Mouse (Mus musculus) thymus, postnatal 25 days (tissue): ENCODE measurements around the gene Csrp1.

Source experiments
- DNase-seq: peaks from one replicate; pipeline ENCODE4 v3.0.0; 2022

Gene Csrp1

DNA sequence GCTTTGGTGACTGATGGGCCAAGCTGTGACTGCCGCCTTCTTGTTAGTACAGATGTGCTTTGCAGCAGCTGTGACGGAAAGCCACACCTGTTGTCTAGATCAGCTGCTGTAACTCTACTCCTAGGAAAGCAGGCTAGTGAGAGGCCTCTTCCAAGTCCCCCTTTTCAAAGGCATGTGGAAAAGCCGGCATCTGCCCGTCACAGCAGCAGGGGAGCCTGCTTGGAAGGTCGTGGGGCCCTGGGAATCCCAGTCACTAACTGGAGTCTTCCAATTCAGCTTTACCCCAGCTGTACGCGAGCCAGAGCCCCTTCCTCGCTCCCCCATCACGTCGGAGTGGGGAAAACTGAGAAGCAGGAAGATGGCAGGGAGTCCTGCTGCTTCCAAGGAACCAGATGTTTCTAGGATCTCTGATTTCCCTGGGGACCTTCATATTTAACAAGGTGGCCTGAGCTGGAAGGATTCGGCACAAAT lies 21.4 kb upstream of the Csrp1 start:
- DNase-seq = no peak

GRCm38 (mm10) chr1:135698996-135699705 lies 20.7 kb upstream of the Csrp1 start:
- peak; percentile 65 for DNase-seq

GRCm38 (mm10) chr1:135699892-135700291 lies 20.0 kb upstream of the Csrp1 start:
- no peak for DNase-seq

- peak; percentile 78 for DNase-seq
These were observed 19.3 kb upstream of the Csrp1 start for GRCm38 (mm10) chr1:135700605-135701004.

GRCm38 (mm10) chr1:135701314-135701713 lies 18.5 kb upstream of the Csrp1 start:
- DNase-seq = no peak

DNA sequence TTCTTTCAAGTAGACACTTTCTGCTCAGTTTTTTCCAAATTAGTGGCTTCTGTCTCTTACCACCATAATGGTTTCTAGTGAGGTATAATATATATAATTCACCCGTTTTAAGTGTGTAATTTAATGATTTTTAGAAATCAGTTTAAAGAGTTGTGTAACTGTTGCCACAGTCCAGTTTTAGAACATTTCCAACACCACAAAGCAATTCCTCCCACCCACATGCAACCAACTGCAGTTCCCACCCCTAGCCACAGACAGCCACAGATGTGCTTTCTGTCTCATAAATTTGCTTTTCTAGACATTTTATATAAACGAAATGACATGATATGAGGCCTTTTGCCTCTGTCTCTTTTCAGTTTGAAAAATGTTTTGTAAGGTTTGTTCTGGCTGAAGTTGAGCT lies 17.1 kb upstream of the Csrp1 start:
- no peak for DNase-seq

DNA sequence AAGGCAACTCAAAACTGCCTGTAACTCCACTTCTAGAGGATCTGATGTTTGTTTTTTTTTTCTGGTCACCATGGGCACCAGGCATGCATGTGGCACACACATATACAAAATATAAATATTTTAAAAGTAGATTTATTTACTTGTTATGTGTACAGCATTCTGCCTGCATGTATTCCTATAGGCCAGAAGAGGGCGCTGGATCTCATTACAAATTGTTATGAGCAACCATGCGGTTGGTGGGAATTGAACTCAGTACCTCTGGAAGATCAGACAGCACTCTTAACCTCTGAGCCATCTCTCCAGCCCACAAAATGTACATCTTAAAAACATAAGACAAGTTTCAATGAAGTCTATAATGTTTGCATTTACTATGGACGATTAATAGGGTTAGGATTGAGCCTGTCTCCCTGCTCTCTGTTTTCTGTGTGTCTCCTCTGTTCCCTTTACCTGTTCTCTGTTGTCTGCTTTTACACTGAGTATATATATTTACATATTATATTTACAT lies 15.5 kb upstream of the Csrp1 start:
- no peak for DNase-seq

- DNase-seq = no peak
These were observed 11.5 kb upstream of the Csrp1 start for GRCm38 (mm10) chr1:135708369-135708768.

DNA sequence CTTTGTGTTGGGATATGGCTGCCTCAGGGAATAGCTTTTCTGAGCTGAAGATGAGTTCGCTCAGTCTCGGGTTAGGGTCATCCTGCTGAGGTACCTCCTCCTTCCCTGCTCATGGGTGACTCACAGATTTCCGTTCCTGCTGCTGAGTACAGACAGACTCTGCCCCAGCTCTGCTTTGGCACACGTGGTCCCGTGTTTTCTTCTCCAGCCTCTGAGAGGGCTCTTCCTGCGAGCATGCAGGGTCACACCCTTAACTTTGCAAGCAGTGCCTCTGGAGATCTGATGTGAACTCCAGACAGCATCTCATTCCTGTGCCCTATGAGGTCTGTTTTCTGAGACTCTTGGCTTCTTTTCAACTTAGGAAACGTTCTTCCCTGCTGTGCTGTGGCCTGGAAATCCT lies 8.7 kb upstream of the Csrp1 start:
- no peak for DNase-seq

DNA sequence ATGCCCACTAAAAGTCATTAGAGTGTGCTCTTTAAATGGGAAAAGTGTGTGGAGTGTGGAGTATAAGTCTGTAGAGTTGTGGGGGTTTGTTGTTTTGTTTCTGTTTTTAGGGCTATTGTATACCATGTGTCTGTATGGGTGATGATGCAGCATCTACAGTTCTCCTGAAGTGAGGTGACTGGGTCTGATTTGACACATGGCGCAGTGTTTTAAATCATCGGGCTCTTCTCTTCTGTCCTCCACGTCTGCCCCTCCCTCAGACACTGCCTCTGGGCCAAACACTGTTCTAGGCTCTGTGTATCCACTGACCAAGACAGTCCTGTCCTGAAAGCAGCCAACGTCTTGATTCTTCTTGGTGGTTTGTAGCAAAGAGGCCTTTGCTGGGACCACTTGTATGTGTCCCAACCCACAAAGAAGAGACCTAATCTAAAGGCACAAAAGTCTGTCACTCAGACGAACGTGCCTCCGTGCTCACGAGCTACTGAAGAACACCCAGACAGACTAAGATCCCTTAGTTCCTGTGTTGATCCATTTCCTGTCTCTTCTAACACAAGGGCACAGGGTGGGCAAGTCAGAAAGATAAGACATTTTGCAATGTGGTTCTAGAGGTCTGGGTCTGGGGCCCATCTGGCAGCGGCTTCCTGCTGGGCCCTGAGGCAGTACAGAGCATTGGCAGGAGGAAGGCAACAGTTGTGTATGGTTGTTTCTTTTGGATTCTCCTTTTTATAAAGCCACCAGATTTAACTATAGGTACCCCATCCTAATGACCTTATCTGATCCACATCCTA lies 5.6 kb upstream of the Csrp1 start:
- DNase-seq = no peak

DNA sequence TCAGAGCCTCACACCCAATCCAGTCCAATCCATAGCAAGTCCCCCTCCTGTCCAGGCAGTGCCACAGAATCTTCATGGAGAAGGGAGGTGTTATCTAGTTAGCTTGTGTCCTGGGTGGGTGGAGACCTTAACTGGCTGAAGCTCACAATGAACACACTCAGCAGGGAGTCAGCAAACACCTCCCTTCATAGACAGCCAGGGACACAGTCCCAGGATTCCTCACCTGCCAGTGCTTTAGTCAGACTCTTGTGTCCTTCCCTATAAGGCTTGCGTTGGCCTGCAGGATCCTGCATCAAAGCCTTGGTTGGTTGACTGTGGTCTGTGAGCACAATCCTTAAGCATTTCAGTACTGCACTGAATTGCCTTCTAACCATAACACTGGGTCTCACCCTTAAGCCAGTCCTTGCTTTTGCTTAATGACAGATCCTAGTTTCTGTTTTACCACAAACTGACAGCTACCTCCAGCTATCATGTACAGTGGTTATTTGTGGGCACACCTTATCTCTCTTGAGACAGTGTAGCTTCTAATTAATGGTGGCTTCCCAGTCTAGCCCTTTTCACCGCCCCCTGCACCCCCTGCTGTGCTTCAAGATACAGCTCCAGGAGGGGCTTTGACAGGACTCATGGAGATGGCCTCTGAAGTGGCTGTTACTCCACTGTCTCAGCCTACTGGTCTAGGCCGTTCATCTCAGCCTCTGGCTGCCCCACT lies 4.8 kb upstream of the Csrp1 start:
- no peak for DNase-seq

DNA sequence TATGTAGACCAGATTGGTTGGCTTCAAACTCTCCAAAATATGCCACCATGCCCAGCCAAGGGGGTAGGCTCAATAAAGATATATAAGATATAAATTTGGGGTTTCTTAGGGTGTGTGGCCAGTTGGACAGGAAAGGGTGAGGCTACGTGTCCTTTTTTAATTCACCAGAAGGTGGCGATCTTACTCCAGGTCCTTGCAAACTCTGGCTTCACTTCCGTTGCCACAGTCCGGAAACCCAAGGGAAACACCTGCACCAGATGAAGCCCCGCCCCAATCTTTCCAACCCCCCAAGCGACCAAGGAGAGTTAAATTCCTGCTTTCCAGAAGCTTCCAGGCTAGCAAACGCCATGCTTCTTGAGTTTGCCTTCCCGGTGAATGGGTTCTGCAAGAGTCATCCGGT lies 375 bp upstream of the Csrp1 start:
- DNase-seq = peak; percentile 85

DNA sequence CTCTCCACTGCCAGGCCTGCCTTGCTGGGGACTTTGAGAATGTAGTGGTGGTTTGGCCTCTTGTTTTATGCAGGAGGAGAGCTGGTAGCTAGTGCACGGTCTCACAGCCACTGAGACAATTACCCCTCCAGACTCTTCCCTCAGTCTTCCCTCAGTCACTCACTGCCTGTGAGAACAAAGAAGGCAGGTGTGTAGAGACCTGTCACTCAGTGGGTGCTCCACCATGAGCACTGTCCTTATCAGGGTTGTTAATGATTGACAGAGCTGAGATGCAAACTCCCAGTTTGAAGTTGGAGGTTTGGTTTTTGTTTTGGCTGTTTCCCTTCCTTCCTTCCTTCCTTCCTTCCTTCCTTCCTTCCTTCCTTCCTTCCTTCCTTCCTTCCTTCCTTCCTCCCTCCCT lies 3.2 kb downstream of the Csrp1 start:
- DNase-seq = no peak

DNA sequence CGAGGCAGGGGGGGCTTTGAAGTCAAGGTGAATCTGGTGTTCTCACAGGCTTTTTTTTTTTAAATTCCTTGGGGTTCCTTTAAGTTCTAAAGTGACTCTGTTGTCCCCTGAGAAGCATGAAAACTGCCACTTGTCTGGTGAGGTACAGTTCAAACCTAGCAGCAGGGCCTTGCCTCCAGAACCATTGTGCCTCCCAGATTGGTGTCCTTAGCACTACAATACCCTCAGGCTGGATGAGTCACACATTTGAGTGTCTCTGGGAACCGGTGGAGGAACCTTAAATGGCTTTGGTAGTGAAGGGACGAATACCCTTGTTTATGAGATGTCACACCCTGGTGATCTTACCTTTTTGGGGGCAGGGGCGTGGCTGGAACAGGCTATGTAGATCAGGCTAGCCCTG lies 4.3 kb downstream of the Csrp1 start:
- no peak for DNase-seq

DNA sequence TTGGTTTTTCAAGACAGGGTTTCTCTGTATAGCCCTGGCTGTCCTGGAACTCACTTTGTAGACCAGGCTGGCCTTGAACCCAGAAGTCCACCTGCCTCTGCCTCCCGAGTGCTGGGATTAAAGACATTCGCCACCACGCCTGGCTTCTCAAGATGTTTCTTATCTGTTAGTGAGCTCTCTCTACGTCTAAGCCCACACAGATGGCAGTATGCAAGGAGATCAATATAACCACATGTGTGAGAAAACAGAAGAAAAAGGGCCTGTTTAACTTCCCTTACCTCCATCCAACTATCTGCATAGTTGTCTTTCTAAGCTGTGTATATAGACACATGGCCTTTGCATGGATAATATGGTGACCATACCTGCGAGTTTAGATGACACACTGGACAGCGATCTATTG lies 5.5 kb downstream of the Csrp1 start:
- DNase-seq = peak; percentile 47

DNA sequence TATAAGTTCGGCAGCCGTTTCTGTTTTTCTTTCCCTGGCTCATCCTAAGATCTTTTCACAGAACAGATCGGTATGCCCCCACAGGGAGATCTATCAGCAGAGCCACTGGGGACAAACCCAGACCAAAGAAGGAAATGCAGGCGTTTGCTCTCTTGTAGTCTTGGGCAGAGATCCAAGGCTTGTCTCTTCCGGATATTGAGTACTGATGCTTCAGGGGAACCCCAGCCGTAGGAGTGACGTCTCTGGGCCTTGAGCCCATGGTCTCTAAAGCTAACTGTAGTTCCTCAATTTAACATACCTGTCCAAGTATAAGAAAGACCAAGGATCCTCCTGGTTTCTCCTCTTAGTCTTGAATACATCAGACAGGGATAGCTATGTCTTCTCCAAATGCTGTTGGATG lies 6.1 kb downstream of the Csrp1 start:
- no peak for DNase-seq

DNA sequence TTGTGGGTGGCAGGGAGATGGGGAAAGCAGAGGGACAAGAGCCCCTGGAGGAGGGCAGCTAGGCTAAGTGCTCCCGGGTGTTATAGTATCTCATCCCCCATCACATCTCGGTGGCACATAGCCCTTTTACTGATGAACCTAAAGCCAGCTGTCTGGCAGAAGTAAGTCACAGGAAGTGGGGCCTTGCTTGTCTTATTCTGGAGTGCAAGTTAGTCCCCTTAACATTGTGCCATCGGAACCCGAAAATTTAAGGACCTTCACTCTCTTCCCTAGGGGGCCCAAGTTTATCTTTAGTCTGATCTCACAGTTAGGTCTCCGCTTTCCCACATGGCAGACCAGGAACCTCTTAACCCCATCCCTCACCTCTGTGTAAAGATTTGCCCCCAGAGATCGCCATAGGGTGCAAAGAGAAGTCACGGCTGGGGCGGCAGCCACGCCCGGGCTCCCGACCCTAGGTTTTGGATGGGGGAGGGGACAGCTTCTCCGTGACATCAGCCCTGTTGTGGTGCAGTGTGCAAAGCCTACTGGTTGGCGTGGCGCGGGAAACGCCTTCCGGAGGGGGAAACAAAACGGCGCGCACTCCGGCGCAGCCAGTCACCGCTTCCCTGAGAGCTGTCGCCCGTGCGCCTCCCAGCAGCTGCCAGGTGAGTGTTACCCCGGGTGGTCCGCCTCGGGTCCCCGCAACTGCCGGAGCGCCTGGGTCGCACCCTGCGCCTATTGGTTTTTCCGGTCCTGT lies 8.9 kb downstream of the Csrp1 start:
- peak; percentile 94 for DNase-seq

DNA sequence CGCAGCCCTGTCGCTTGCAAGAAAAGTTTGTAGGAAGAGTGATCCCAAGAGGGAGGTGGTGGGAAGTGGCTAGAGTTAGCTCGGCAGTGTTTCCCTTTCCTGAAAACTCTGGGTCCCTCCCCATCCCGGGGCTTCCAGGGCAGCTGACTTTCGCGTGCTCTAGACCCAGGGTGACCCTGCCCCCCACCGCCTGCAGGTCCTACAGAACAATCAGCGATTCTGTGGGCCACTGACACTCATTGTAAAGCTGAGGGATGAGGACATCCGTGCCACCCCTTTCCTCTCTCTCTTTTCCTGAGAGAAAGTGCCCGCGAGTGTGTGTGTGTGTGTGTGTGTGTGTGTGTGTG lies 9.5 kb downstream of the Csrp1 start:
- no peak for DNase-seq

- DNase-seq = no peak
These were observed 10.0 kb downstream of the Csrp1 start for GRCm38 (mm10) chr1:135729821-135730220.

DNA sequence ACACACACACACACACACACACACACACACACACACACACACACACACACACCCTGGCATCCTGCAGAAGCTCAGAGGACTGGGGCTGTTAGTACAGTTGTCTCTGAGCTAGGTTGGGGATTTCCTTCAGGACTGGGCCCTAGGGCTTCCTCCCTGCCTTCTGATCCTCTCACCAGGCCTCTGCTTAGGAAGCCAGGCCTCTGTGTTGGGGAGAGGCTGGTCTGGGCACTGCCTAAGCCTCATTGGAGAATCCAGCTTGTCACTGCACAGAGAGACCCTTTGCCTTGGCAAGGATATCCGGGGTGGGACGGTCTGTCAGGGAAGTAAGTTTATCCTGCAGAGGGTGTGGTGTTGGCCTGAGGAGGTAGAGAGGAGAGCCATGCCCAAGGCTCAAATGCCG lies 10.4 kb downstream of the Csrp1 start:
- no peak for DNase-seq

GRCm38 (mm10) chr1:135731393-135731792 lies 11.5 kb downstream of the Csrp1 start:
- no peak for DNase-seq

DNA sequence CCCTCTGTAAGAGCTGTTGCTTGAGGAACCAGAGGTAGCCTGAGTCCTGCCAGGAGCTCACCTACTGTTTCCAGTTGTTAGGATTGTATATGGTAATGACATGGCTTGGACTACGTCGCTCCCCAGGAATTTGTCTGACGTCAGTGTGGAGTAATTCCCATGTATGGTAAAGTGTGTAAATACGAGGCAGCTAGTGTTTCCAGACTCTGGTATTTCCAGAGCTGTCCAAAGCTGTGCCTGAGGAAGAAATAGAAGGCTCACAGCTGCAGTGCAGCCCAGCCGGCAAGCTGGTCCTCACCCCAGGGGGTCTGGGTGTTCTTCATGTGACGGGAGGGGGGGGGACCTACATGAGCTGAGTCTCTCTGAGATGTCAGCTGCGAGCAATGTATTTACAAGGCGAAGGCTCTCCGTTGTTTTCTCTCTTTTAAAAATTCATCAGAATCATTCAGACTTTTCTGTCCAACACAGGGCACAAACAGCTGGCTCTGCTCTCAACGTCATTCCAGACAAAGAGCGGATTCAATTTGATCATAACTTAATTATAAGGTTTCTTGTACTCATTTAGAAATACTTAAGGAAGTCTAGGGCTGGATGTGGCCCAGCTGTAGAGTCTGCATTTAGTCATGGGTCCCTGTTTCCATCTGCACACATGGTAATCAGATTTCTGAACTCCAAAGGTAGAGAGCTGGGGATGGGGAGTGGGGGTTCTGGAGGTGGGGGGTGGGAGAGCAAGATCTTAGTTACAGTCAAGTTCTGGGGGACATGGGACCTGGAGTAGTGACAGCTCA lies 12.2 kb downstream of the Csrp1 start:
- DNase-seq = no peak
